Mouse (Mus musculus): ENCODE data around the gene Il17rb. TPM values are rescaled to one million over a fixed set of nuclear protein-coding genes. Genes with fewer than 3 reads are reported as not detected.

The Il17rb gene
- polyA plus RNA-seq (2014; fragmentation: Nextera tagmentation; extraction: Ambion mirVana), result 0.89 and 1.0 TPM in 2 replicates

DNA sequence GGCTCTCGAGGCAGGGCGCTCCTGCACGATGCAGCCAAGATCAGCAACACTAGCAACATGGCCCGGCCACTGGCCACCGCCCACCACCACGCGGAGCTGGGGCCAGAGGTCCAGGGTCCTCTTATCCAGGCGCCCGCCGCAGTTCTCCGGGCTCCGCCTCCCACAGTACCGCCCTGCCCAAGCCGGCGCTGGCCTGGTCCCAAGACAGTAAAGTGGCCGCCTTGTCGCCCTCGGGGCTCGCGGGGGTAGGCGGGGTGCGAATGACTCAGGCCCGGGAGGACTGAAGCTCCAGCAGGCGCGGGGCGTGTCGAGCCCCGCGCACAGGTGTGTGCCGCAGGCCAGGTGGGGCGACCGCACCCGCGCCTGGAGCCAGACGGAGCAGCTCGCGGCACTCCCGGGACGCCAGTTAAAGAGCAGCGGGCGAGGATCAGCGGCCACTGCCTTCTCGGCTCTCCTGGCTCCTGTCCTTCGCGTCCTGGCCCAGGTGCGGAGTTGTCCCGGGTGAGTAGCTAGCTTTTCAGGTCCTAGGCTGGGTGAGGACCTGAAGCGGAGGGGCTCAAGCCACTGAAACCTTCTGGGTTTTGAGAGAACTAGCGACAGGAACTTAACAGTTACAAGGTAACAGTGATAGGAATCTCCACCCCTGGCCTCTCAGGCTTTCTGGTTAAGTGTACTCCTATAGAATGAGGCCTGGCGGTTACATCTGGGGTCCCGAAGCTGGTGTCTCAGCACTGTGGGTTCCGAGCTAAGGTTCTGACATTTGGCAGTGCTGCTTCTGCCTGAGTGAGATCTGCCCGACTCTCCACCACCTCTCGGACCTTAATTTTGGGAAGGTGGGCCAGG is at the start of gene Il17rb, which contains the start of gene Chdh:
Gene Il17rb (minus strand): TSS at position 164 of the 843 bp plus-strand sequence.
Gene Chdh (plus strand): TSS at position 291 of the 843 bp plus-strand sequence.
- Histone ChIP-seq H3K9me3 (ENCODE audit: control insufficient read depth, low read length) (no peaks in the 10 kb centered on the region), H3K4me2 (ENCODE audit: low read length) (peak within 1 kb of the TSS; percentile 84), H3K27me3 (replicated peaks; ENCODE audit: control insufficient read depth, insufficient read depth, low read length) (peaks cover 27% of the 10 kb centered on the region), H3K4me1 (replicated peaks; ENCODE audit: control insufficient read depth, insufficient read depth, low read length) (0 out of 2 replicates have a peak, but pooled peaks cover 4% of the 10 kb centered on the region), H3K36me3 (ENCODE audit: control insufficient read depth, insufficient read depth, low read length) (no peaks in the 10 kb centered on the region), H3K27ac (ENCODE audit: low read depth) (no peak within 1 kb of the TSS), H3K9ac (ENCODE audit: low read length) (peak within 1 kb of the TSS; percentile 37), H3K4me3 (ENCODE audit: low read depth, low read length) (peak within 1 kb of the TSS; percentile 36)
- ATAC-seq (replicated peaks; ENCODE audit: low FRiP score, low TSS enrichment, low read depth), result peak; percentile 82
- 8% methylated on average over 54 of the region's 54 CpGs for WGBS
- peak; percentile 66 for DNase-seq (ENCODE audit: low spot score)

DNA sequence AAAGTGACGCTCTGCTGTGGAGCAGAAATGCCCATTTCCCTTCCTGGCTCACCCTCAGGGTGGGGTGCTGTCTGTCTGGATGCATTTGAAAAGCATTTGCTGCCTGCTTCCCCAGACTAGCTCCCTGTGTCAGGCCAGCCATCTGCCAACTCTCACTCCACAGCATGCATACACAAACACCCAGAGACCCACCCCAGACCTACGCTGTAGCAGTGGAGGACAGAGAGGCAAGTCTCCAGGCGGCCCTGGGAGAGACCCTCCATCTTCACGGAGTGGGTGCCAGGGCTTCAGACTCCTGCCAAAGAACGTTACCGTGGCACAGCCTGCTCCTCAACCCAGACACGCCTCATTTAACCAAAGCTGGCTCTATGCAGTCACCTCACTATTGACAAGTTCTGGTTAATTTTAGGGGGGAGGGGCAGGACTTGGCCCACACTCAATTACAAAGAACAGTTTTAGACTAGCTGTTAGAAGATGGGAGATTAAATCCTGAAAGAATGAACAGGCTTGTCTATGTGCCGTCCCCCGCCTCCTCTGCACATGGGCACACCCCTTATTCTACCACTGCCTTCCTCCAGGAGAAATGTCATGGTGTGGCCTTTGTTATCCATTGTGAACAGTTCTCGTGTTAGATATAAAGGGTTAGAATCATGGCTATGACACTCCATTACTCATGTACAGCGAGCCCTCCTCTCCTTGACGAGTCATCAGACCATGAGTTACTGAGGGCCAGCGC is 47.5 kb upstream of the Il17rb start:
- H3K4me3 ChIP-seq (ENCODE audit: low read depth, low read length), result no peak overlapping the region
- peak overlapping the region; percentile 40; the same call in 1 of the 2 replicates for H3K27ac ChIP-seq (ENCODE audit: low read depth)
- DNase-seq (ENCODE audit: low spot score) (peak; percentile 56), ATAC-seq (replicated peaks; ENCODE audit: low FRiP score, low TSS enrichment, low read depth) (0 out of 2 replicates have a peak, but pooled peaks have one; percentile 12)
- no peaks in the 10 kb centered on the region for H3K27me3 ChIP-seq (replicated peaks; ENCODE audit: control insufficient read depth, insufficient read depth, low read length)
- no peaks in the 10 kb centered on the region for H3K36me3 ChIP-seq (ENCODE audit: control insufficient read depth, insufficient read depth, low read length)
- no peak overlapping the region for H3K9ac ChIP-seq (ENCODE audit: low read length)
- no peaks in the 10 kb centered on the region for H3K9me3 ChIP-seq (ENCODE audit: control insufficient read depth, low read length)
- peak overlapping the region; percentile 1; the same call in 1 of the 2 replicates for H3K4me2 ChIP-seq (ENCODE audit: low read length)
- 0 out of 2 replicates have a peak, but pooled peaks cover 5% of the 10 kb centered on the region for H3K4me1 ChIP-seq (replicated peaks; ENCODE audit: control insufficient read depth, insufficient read depth, low read length)
- WGBS, result 54% methylated on average over 13 of the region's 13 CpGs

DNA sequence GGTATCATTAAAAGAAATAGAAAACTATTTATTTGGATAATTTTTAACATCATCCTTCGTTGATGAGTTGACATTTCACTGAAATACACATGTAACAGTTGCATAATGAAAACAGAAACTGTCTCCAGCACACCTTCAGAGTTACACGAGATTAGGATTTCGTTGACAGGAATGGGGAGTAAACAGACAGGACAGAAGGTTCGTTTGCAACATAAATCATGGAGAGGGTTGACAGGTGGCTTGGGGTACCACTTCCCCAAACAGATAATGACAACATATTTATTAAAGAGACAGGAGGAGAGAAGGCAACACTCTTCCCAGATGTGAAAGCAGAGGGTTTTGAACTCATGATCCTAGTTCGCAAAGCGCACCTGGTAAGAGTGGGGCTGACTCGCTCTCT is 46.2 kb upstream of the Il17rb start:
- no peak overlapping the region for H3K4me3 ChIP-seq (ENCODE audit: low read depth, low read length)
- H3K36me3 ChIP-seq (ENCODE audit: control insufficient read depth, insufficient read depth, low read length), result no peaks in the 10 kb centered on the region
- H3K4me2 ChIP-seq (ENCODE audit: low read length), result no peak overlapping the region
- H3K9ac ChIP-seq (ENCODE audit: low read length), result no peak overlapping the region
- H3K27ac ChIP-seq (ENCODE audit: low read depth), result no peak overlapping the region
- no peaks in the 10 kb centered on the region for H3K27me3 ChIP-seq (replicated peaks; ENCODE audit: control insufficient read depth, insufficient read depth, low read length)
- 61% methylated on average over 7 of the region's 7 CpGs for WGBS
- DNase-seq (ENCODE audit: low spot score) (no peak), ATAC-seq (replicated peaks; ENCODE audit: low FRiP score, low TSS enrichment, low read depth) (no peak)
- 0 out of 2 replicates have a peak, but pooled peaks cover 5% of the 10 kb centered on the region for H3K4me1 ChIP-seq (replicated peaks; ENCODE audit: control insufficient read depth, insufficient read depth, low read length)
- H3K9me3 ChIP-seq (ENCODE audit: control insufficient read depth, low read length), result no peaks in the 10 kb centered on the region

DNA sequence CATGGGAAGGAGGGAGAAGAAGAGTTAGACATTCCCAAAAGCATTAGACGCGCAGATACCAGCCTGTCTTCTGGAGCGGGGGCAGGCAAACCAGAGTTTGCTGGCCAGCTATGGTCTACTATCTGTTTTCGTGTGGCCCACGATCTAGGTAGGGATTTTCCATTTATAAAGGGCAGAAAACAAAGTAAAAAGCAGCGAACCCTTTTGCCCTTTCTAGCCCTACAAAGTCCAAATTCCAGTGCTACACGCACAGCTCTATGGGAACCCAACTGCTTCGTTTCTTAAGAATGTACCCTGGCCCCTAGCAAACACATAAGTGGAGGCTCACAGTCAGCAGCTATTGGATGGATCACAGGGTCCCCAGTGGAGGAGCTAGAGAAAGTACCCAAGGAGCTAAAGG is 41.6 kb upstream of the Il17rb start:
- H3K4me2 ChIP-seq (ENCODE audit: low read length), result no peak overlapping the region
- no peak for ATAC-seq (replicated peaks; ENCODE audit: low FRiP score, low TSS enrichment, low read depth)
- DNase-seq (ENCODE audit: low spot score), result no peak
- H3K4me1 ChIP-seq (replicated peaks; ENCODE audit: control insufficient read depth, insufficient read depth, low read length), result no peaks in the 10 kb centered on the region; the same call in 1 of the 2 replicates
- no peaks in the 10 kb centered on the region for H3K36me3 ChIP-seq (ENCODE audit: control insufficient read depth, insufficient read depth, low read length)
- no peaks in the 10 kb centered on the region for H3K9me3 ChIP-seq (ENCODE audit: control insufficient read depth, low read length)
- 89% methylated on average over 8 of the region's 8 CpGs for WGBS
- no peak overlapping the region for H3K27ac ChIP-seq (ENCODE audit: low read depth)
- no peaks in the 10 kb centered on the region for H3K27me3 ChIP-seq (replicated peaks; ENCODE audit: control insufficient read depth, insufficient read depth, low read length)
- no peak overlapping the region for H3K4me3 ChIP-seq (ENCODE audit: low read depth, low read length)
- no peak overlapping the region for H3K9ac ChIP-seq (ENCODE audit: low read length)

DNA sequence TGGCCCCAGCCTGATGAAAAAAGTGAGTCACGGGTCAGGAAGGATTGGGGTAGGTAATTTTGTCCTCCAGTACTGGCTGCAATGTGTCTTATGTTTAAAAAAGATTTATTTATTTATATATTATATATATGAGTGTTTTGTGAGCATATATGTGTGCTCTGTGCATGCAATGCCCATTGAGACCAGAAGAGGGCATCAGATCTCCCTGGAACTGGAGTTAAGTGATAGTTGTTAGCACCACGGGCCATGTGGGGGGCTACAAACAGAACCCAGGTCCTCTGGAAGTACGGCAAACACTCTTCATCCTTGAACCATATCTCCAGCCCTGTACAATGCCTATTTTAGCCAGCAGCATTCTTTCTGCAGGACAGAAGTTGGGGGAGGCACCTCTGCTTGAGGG is 39.4 kb upstream of the Il17rb start:
- Histone ChIP-seq H3K4me1 (replicated peaks; ENCODE audit: control insufficient read depth, insufficient read depth, low read length) (no peaks in the 10 kb centered on the region; the same call in 1 of the 2 replicates), H3K9me3 (ENCODE audit: control insufficient read depth, low read length) (no peaks in the 10 kb centered on the region), H3K4me2 (ENCODE audit: low read length) (no peak overlapping the region), H3K27me3 (replicated peaks; ENCODE audit: control insufficient read depth, insufficient read depth, low read length) (no peaks in the 10 kb centered on the region), H3K27ac (ENCODE audit: low read depth) (no peak overlapping the region), H3K9ac (ENCODE audit: low read length) (no peak overlapping the region), H3K36me3 (ENCODE audit: control insufficient read depth, insufficient read depth, low read length) (peaks cover 5% of the 10 kb centered on the region; the same call in 1 of the 2 replicates), H3K4me3 (ENCODE audit: low read depth, low read length) (no peak overlapping the region)
- DNase-seq (ENCODE audit: low spot score) (no peak), ATAC-seq (replicated peaks; ENCODE audit: low FRiP score, low TSS enrichment, low read depth) (no peak)
- WGBS, result 87% methylated on average over 3 of the region's 3 CpGs

DNA sequence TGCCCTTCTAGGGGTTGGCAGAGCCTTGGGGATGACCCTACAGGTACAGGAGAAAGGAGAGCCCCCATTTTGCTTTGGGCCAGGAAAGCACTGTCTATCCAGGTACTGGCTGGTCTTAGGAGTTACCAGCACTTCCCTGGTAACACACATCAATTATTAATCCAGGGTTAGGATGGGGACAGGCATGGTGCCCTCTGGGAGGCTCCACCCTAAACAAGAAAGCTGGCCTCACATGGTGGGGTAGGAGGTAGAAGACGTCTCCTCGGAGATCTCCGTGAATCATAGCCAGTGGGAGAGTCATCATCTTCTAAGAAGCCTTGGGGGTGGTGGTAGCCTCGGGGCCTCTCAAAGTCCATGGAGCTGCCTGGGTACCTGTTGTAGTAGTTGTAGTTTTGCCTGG is 38.3 kb upstream of the Il17rb start:
- Histone ChIP-seq H3K9me3 (ENCODE audit: control insufficient read depth, low read length) (no peaks in the 10 kb centered on the region), H3K4me3 (ENCODE audit: low read depth, low read length) (no peak overlapping the region), H3K27me3 (replicated peaks; ENCODE audit: control insufficient read depth, insufficient read depth, low read length) (no peaks in the 10 kb centered on the region), H3K9ac (ENCODE audit: low read length) (no peak overlapping the region), H3K4me1 (replicated peaks; ENCODE audit: control insufficient read depth, insufficient read depth, low read length) (no peaks in the 10 kb centered on the region; the same call in 1 of the 2 replicates), H3K36me3 (ENCODE audit: control insufficient read depth, insufficient read depth, low read length) (peaks cover 5% of the 10 kb centered on the region; the same call in 1 of the 2 replicates), H3K27ac (ENCODE audit: low read depth) (no peak overlapping the region), H3K4me2 (ENCODE audit: low read length) (no peak overlapping the region)
- whole genome bisulfite sequencing, result 92% methylated on average over 4 of the region's 4 CpGs
- ATAC-seq (replicated peaks; ENCODE audit: low FRiP score, low TSS enrichment, low read depth) (no peak), DNase-seq (ENCODE audit: low spot score) (no peak)

DNA sequence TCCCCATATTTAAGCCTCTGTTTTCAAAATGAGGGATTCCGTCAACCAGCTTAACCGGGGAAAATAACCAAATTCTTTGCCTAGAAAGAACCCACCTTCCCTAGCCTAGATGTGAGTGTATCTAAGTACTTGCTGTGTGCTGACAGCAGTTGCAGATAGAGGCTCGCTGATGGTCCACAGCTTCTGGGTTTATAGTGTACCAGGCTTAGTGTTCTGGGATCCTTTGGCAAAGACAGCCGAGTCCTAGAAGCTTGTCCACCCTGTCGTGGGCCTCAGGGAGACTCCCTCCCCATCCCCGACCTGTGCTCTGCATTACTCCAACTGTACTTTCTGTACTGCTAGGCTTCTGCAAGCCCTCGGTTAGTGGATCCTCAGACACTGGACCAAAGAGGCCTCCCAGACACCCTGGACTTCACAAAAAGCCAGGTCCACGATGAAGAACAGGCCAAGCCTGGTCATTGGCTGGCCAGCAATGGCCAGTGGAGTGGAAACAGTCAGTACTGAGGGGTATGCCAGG is 37.1 kb upstream of the Il17rb start:
- DNase-seq (ENCODE audit: low spot score), result no peak
- 76% methylated on average over 8 of the region's 8 CpGs for WGBS

DNA sequence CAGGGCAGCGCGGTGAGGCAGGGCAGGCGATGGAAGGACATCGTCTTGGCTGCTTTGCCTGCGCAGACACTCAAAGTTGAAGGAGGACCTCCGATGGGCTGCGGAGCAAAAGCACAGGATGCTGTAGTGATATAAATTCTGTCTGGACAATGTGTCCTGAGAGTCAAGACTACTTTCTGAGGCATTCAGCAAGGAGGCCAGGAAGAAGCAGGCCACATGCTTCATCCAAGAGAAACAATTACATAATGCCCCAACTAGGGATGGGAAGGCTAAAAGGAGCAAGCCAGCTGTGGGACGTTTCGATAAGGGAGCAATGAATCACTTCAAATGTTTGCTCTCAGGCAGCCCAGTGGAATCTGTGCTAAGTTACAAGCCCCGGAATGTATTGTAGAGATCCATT is 36.5 kb upstream of the Il17rb start:
- Histone ChIP-seq H3K9me3 (ENCODE audit: control insufficient read depth, low read length) (no peaks in the 10 kb centered on the region), H3K4me3 (ENCODE audit: low read depth, low read length) (no peak overlapping the region), H3K4me1 (replicated peaks; ENCODE audit: control insufficient read depth, insufficient read depth, low read length) (no peaks in the 10 kb centered on the region; the same call in 1 of the 2 replicates), H3K27ac (ENCODE audit: low read depth) (no peak overlapping the region), H3K4me2 (ENCODE audit: low read length) (no peak overlapping the region), H3K27me3 (replicated peaks; ENCODE audit: control insufficient read depth, insufficient read depth, low read length) (no peaks in the 10 kb centered on the region), H3K36me3 (ENCODE audit: control insufficient read depth, insufficient read depth, low read length) (peaks cover 5% of the 10 kb centered on the region; the same call in 1 of the 2 replicates), H3K9ac (ENCODE audit: low read length) (no peak overlapping the region)
- ATAC-seq (replicated peaks; ENCODE audit: low FRiP score, low TSS enrichment, low read depth), result no peak
- WGBS, result 68% methylated on average over 10 of the region's 10 CpGs
- DNase-seq (ENCODE audit: low spot score), result no peak

More for the DNA sequence above, 37.1 kb upstream of the Il17rb start:
- Histone ChIP-seq H3K36me3 (ENCODE audit: control insufficient read depth, insufficient read depth, low read length) (peaks cover 5% of the 10 kb centered on the region; the same call in 1 of the 2 replicates), H3K27ac (ENCODE audit: low read depth) (no peak overlapping the region), H3K27me3 (replicated peaks; ENCODE audit: control insufficient read depth, insufficient read depth, low read length) (no peaks in the 10 kb centered on the region), H3K9me3 (ENCODE audit: control insufficient read depth, low read length) (no peaks in the 10 kb centered on the region), H3K4me1 (replicated peaks; ENCODE audit: control insufficient read depth, insufficient read depth, low read length) (no peaks in the 10 kb centered on the region; the same call in 1 of the 2 replicates), H3K4me3 (ENCODE audit: low read depth, low read length) (no peak overlapping the region), H3K9ac (ENCODE audit: low read length) (no peak overlapping the region), H3K4me2 (ENCODE audit: low read length) (no peak overlapping the region)
- no peak for ATAC-seq (replicated peaks; ENCODE audit: low FRiP score, low TSS enrichment, low read depth)
